Mouse (Mus musculus): ENCODE data around the gene Unc13a.

The Unc13a gene

DNA sequence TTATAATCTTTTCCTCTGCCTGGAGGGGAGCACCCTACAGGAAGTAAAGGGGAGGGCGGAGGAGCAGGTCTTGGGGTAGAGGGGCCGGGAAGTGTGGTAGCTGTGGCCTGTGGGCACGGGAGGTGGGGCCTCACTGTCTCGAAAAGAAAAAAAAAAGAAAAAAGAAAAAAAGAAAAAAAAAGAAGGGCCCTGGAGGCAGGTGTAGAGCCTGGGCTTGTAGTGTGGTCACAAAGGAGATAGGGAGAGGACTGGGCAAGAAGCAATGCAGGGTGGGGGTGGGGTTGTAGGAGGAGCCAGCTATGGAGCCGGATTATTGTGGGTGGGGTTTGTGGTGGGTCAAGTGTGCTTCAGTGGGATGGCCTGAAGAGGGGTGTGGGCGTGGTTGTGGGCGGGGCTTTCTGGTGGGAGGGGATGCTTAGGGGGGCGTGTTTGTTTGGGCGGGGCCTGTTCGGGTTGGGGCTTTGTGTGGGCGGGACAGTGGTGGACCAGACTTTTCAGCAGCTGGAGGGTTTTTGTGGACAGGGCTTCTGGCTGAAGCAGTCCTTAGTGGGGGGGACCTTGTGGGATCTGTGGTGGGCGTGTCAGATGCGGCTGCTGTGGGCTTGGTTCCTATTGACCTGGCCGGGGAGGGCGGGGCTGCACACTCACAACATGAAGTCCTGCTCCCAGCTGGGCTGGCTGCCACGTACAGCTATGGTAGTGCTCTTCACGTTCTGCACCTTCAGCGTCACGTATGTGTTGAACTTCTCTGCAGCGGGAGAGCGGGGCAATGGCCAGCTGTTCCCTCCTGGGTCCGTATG lies 6.0 kb downstream of the Unc13a start:
- peak; percentile 81 for DNase-seq (ENCODE audit: low read depth, low spot score)

DNA sequence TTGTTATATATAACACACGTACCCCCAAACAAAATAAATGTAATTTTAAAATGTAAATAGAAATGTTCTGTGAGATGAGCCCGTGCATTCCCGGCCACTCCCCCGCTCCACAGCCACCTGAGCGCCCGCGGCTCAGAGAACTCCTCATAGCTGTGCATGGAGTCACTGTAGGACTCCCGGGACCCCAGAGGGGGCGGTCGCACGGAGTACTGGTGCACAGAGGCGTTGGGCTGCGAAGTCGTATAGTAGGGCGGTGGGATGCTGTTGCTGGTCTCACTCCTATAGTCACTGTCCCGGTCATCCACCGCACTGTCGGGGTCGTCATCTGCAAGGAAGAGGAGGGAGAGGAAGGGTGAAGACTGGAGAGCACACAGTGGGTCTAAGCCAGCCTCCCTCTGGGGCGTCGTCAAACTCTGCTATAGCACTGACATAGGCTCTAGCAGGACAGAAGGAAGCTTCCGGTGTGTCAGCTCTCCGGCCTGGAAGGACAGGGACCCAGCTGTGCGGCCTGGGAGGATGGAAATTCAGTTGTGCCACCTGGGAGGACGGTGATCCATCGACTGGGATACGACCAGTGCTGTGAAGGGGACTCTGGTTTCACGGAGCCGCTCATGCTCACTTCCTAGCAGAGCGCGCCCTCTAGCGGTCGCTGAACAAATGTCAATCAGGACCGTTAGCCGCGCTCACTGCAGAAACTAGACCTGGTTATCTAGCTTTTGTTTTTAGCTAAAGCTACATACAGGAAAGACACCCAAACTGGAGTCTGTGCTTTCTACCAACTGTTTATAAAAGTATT lies 11.0 kb downstream of the Unc13a start:
- DNase-seq (ENCODE audit: low read depth, low spot score) = peak; percentile 83

DNA sequence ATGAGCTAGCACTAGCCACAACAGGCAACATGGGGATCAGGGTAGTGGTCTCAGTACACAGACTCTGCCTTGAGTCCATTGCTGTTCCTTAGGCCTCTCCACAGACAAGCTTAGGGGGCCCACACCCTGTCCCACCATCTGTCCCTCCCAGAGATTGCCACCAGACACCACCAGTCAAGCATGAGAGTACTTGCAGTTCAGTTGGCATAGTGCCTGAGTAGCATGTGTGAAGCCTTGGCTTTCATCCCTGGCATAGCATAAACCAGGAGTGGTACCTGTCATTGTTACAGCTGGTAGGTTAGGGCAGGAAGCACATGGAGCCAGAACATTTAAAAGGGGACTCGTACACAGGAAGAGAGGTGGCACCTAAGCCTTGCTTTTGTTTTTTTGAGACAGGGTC lies 11.8 kb downstream of the Unc13a start:
- DNase-seq (ENCODE audit: low read depth, low spot score) = no peak

DNA sequence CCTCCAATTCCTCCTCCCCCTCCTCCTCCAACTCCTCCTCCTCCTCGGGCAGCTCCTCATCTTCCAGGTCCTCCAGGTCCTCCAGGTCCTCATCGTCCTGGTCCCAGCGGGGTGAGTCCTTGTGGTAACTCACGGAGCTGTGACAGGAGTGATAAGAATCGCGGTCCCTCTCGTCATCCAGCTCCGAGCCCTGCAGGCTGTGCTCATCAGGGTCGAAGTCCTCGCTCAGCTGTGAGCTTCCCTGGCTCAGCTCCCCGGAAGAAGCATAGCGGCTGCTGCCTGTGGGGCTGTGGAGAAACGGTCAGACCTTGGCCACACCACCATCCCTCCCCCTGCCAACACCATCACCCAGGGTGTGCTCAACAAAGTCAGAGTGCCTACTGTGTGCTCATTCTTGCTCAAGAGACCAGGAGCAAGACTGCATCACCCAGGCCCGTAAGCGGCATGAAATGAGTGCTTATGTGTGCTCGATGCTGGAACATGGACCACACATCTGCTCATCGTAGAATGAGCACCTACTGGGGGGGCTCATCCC lies 13.0 kb downstream of the Unc13a start:
- no peak for DNase-seq (ENCODE audit: low read depth, low spot score)

DNA sequence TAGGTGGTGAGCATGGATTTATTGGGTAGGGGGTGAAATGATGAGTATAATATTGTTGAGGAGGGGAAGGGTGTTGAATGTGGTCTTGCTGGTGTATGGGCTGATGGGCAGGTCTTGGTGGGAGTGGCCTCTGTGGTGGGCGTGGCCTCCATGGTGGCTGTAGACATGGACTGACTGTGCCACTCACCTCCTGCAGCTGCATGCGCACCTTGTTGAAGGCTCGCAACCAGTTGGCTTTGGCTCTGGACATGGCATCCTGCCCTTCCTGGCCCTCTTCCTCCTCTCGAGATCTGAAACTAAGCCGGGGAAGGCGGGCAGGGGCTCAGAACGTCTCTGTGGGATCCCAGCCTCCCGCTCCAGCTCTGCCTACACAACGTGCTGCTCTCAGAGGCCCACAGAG lies 13.7 kb downstream of the Unc13a start:
- DNase-seq (ENCODE audit: low read depth, low spot score) = no peak

DNA sequence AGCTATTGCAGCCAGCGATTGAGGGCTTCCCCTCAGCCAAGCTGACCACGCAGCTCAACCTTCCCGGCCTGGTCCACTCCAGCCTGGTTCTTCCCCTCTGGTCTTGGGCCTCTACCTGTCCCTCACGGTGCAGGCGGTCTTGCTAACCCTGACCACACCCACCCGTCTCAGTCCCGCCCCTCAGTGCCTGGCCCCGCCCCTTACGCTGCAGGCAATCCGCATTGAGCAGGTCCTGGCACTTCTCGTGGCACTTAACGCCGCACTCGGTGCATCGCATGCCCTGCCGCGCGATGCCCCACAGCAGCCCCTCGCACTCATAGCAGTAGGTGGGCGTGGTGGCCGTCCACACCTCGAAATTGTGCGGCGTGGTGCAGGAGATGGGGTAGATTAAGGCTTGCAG lies 17.0 kb downstream of the Unc13a start:
- peak; percentile 62 for DNase-seq (ENCODE audit: low read depth, low spot score)

DNA sequence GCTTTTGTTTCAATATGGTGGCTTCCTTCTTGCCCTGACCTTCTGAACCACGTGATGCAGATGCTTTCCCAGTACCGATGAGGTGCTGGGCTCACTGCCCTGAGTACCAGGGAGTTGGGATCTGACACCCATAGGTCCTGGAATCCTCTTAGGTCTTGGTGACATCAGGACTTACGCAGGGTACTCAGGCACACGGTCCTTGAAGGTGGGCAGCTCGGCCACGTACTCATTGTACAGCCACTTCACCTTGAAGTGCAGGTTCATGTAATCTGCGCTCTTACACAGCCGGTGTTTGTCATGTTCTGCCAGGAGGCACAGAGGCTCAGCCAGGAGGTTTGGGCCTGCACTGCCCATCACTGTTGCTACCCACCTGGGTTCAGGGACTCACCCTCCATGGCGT lies 26.0 kb downstream of the Unc13a start:
- DNase-seq (ENCODE audit: low read depth, low spot score) = no peak

DNA sequence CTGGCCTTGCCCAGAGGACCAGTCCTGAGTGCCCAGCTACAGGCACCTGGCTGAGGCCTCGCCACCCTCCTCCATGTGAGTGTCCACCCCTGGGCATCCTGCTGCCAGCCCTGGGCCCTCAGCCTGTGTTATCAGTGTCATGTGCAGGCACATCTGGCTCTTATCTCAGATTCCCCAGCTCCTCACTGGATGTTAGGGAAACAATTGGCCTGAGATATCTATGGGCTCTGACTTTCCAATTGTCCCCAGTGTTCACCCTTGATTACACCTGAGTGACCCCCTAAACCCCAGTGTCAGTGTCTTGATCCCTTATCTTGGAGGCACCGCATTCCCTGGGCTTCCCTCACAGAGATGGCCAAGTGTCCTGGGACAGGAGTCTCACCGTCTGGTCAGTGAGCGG lies 32.2 kb downstream of the Unc13a start:
- no peak for DNase-seq (ENCODE audit: low read depth, low spot score)

DNA sequence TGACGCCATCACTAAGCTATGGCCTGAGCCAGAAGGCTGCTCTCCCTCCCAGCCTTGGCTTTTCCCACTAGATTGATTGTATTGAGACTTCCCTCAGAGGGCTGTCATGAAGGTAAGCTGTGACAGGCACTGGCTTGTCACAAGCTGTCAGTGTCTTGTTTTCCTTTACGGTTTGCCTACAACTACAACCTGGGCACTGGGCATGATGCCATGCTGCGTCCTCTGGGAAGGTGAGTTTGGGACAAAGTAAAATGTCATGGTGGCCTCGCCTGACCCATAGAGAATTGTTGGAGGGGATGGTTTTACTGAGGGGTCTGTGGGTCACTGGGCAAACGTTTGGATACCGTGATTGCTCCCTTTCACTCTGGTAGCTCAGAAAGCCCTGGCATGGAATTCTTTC lies 33.2 kb downstream of the Unc13a start:
- DNase-seq (ENCODE audit: low read depth, low spot score) = no peak

DNA sequence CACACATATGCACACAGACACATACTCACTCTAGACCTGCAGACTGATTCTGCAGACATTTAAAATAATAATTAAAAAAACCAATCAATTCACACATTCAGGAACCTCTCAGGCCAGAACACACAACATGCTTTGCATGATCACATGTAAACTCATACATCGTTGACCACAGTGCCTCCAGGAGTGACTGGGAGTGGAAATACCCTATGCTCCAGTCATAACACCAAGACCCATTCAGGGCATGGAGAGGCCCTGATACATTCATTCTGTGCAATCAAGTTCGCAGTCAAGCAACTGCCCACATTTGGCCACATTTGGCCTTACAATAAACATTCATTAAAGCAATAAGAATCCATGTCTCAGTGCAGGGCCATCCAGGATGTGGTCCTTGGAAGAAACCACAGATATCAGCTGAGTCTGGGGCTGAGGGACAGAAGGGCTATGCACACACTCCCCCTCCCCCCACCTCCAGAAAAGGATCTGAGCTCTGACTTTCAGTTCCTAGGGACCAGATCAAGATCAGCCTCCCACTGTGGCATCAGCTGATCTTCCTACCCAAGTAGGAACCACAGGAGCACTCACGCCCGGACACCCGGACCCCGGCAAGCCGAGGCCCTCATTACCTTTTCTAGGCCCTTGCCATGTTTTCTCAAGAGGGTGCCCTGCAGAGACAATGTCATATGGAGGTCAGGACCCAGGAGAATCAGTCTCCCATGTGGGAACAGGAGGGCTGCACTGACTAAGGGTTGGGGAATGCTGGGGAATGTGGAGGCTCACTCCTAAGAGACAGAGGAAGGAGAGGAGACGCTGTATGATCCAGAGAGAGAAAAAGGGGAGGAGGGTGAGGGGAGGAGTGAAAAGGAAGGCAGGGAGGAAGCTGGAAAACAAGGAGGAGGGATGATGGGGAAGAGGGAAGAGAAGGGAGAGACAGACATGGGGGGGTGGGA lies 34.1 kb downstream of the Unc13a start:
- no peak for DNase-seq (ENCODE audit: low read depth, low spot score)

DNA sequence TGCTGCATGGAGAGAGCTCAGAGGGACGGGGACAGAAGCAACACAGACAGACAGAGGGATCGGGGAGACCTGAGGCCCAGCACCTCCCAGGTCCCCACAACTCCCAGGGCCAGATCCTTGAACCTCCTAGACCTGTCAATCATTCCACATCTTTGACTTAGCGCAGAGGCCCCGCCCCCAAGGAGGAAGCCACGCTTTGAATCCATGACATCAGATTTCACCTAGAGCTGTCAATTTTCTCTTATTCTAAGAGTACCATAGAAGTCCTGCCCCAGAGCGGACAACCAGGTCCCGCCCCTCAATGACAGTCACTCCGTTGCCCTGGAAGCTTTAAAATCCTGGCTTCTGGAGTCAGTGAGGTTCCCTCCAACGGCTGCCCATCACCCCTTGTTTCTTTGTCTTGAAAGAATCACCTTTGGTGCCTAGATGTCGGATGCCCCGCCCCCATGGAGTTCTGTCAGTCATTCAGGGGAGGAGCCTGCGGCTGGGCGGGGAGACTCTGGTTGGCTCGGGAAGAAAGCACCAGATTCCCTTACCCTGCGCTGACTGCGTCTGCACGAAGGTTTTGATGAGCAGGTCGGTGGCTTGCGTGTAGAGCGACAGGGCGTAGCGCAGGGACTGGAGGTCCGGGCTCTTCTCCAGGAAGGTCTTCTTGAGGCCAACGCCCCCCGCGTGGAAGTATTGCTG lies 37.4 kb downstream of the Unc13a start:
- DNase-seq (ENCODE audit: low read depth, low spot score) = peak; percentile 84

DNA sequence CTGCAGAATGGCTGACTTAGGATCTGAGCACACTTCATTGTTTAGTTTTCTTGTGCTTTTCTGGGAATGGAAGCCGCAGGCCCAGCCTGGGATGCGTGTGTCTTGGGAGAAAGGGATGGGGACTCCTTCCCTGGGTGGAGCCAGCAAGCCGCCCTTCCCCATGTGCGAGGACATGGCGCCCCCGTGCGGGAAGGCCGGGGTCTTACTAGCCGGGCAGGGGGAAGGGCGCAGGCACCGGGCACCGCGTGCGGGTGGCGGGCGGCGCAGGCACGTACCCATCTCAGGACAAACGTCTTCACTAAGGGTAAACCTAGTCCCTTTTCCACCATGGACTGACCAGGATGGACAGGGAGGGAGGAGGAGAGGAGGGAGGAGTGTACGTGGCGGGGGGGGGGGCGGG lies 38.4 kb downstream of the Unc13a start:
- DNase-seq (ENCODE audit: low read depth, low spot score) = peak; percentile 63

DNA sequence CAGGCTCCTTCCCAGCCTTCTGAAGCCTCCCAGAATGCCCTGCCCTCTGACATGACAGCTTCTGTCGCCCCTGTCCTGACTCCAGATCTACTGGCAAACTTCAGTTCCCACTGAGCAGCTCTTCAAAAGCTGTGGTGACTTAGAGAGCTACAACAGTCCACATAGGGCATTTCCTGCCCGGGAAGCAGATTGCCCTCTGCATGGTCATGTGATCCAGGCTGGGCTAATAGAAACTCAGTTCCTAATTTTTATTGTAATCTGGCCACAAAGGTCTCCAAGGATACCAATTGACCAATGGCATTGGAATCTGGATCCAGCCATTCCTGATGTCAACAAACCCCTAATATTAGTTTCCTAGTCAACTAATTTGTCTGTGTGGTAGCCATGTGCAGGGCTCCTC lies 39.7 kb downstream of the Unc13a start:
- DNase-seq (ENCODE audit: low read depth, low spot score) = no peak

DNA sequence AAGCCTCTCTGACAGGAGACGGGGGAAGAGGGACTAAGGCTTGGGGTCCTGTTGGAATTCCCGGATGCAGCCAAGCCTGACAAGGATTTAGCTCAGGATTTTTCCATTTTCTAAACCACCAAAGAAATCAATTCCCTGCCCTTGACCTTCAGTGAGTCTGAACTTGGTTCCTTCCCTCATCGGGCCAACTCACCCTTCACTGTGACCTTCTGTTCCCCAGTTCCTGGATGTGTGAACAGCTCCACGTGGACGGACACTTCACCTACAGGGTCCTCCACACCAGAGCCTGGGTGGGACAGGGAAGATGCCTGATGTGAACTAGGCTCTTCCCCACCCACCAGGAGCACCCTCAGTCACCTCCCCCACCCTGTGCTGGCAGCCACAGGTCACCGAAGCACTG lies 40.8 kb downstream of the Unc13a start:
- no peak for DNase-seq (ENCODE audit: low read depth, low spot score)

DNA sequence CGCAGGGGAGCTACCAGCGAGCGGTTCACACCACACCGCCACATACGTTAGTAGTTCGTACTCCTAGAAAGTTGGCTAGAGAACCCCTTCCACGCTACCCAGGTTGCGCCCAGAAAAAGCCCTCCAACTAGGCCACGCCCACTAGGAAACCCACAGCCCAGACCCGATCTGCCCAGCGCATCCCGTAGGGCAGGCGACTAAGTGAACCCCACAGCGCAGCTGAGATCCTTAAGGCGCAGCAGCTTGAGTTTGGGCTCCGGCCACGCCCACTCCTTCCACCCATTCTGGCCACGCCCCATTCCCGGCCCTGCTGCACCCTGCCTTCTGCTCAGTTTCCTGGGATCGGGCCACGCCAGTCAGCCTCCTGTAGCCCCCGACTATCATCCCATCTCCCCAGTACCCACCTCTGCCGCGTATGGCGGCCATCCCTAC lies 41.8 kb downstream of the Unc13a start:
- peak; percentile 54 for DNase-seq (ENCODE audit: low read depth, low spot score)

DNA sequence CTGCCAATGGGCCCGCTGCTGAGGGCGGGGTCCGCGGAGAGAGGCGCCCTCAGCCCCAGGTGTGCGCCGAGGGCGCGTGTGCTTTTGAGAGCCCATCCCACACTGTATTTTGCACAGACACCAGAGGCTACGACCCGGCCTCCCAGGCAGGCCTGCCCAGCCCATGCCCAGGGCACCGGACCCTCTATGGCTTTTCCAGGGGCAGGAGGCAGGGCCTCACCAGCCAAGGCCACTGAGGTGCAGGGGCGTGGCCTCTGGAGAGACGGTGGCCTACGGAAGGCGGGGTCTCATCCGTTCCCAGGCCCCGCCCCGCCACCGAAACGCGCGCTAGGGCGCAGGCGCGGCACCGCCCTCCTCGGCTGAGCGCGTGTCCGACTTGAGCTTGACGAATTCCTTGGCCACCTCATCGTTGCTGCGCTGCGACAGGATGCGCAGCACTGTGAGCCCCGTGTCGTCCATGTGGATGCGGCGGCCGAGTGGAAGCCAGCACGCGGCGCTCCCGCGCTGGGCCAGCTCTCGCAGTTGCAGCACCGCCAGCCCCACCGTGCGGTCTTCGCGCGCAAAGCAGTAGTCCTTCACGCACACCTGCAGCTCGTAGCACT lies 42.4 kb downstream of the Unc13a start:
- DNase-seq (ENCODE audit: low read depth, low spot score) = peak; percentile 94

DNA sequence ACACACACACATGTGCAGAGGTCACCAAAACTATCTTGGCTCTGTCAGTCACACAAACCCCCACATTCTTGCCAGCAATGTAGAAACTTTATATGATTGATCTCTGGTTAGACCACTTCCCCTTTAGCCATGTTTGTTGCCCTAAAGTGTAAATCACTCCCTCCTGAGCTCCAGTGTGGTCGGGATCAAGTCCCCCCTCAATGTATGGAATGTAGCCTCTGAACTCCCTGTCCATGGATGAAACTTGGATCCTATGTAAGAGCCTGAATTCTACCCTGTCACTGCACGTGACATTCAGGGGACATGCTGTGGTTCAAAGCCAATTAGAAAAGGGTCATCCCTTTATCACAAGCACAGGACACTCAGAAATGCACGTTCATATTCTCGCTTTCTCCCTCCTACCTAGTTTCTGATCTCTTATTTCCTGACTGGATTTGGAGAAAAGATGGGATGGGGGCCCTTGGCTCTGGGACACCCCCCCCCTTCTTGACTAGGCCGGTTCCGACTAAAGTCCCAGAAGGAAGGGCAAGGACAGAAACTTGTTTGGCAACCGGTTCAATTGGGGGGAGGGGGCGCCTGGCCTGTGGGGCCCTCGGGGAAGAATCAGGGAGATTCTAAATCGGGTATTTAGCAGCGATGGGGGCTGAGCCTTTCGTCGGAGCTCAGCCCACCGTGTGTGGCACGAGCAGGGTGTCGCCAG lies 43.0 kb downstream of the Unc13a start:
- no peak for DNase-seq (ENCODE audit: low read depth, low spot score)

DNA sequence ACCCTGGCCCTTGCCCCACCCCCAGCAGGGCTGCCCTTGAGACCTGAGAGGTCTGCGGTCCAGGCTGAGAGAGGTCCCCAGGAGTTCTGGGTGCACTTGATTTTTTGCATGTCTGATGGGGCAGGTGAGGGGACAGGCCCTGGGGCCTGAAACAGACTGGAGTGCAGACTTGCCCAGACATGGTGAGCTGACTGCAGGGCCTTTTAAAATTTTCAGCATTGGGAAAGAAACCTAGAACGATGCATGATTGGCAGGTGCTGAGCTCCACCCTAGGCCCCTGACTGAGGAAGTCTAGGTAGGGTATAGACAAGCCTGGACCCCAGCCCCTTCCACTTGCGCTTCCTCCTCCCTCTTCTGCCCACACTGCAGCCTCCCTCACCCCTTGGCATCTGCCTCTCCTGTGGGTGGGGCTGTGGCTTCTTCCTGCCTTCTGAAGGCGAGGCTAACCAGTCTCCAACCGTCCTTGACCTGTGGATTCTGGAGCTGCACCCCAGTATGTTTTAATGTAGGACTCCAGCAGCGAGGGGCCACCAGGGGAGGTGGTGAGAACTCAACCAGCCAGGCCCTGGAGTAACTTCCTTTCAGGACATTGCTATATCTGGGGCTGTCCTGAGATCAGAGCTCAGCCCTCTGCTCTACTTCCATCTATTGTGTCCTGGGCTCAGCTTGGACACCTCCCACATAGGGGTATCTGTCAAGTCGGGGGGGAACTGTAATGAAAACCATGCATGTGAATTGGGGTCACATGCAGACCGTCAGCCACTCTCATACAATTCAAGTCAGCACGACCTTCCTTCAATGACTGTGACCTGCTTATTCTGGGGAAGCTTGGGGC lies 44.1 kb downstream of the Unc13a start:
- DNase-seq (ENCODE audit: low read depth, low spot score) = no peak

DNA sequence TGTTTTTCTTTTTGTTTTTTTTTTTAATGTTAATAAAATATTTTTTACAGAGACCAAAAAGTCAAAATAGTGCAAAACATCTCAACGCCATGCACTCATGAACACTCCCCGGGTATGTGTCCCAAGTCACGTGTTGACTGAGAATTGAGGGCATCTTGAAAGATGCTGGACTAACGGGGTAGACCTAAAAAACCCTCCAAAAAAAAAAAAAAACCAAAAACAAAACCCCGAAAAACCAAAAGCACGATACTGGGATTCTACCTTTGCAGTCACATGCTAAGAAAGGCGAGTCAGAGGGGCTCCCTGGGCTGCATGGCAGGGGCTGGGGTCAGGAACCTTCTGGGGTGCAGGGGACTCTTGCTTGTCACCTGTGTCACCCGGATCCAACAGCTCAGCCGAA lies 44.8 kb downstream of the Unc13a start:
- no peak for DNase-seq (ENCODE audit: low read depth, low spot score)

Measured in CD4-positive helper T cell, adult 2 months (primary cell).